Mouse (Mus musculus): ENCODE data around the gene Lgr4.

DNA sequence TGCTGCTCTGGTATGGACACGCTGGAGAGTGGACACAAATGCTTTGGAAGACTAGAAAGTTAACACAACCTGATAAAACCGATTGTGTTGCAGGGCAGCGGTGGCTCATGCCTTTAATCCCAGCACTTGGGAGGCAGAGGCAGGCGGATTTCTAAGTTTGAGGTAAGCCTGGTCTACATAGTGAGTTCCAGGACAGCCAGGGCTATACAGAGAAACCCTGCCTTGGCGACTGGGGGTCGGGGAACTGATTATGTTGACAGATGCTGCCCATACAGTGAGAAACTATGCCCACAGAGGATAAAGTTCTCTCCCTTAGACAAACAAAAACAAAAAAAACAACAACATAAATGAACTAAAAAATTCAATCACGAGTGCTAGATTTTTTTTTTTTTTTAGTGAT is 99.6 kb downstream of the Lgr4 start:
- no peak for TF ChIP-seq ZNF384 (IDR thresholded peaks at IDR 0.05; ENCODE audit: low read depth, low read length)
- no peak for TF ChIP-seq ZC3H11A (IDR thresholded peaks at IDR 0.05; ENCODE audit: borderline replicate concordance, low read depth, low read length)
- TF ChIP-seq CHD2 (IDR thresholded peaks at IDR 0.05; ENCODE audit: low read depth, low read length), result no peak
- no peak for TF ChIP-seq MAFK (IDR thresholded peaks at IDR 0.05; ENCODE audit: insufficient read depth, low read depth, low read length)
